Mouse (Mus musculus) CH12.LX (cell line): ENCODE measurements around the gene Cdca5. TPM values are rescaled to one million over a fixed set of nuclear protein-coding genes. Genes with fewer than 3 reads are reported as not detected.

Experiments used
- DNase-seq: peaks from one replicate; pipeline ENCODE4 v3.0.0-alpha.2; 2013; ENCODE audit errors: extremely low read depth
- H3K27ac ChIP-seq: 2 replicates; pipeline ENCODE4 v1.5.1; 2012; ENCODE audit warnings: low read depth, mild to moderate bottlenecking, control low read depth, moderate library complexity; ENCODE audit not compliant: insufficient read depth
- H3K27me3 ChIP-seq: replicated peaks from 2 replicates; pipeline ENCODE3; 2012; ENCODE audit warnings: inconsistent platforms
- H3K36me3 ChIP-seq, 2 experiments: replicated peaks in 1 of 2; 2 replicates each; pipeline versions ENCODE3 to v1.6.1; 2012; ENCODE audit warnings: inconsistent platforms in 1 of 2, low read length in 1 of 2, mild to moderate bottlenecking in 1 of 2, mixed read lengths in 1 of 2, moderate library complexity in 1 of 2; ENCODE audit not compliant: control insufficient read depth in 1 of 2, insufficient read depth in 1 of 2
- H3K4me1 ChIP-seq, 2 experiments: 2 replicates each; pipeline ENCODE4 v1.6.1; 2012; ENCODE audit warnings: inconsistent platforms in 1 of 2, moderate library complexity in 1 of 2; ENCODE audit not compliant: insufficient read depth in 2 of 2, control insufficient read depth in 1 of 2
- H3K4me2 ChIP-seq: 2 replicates; pipeline ENCODE4 v1.6.1; 2012; ENCODE audit warnings: low read depth, mild to moderate bottlenecking, control low read depth; ENCODE audit not compliant: poor library complexity, insufficient read depth, severe bottlenecking
- H3K4me3 ChIP-seq, 3 experiments: fragments of 150-350 bp in 1 of 3; sonication (generic) in 1 of 3; replicated peaks in 1 of 3; 2 replicates each; pipeline versions ENCODE3 to v1.5.1; 2011 to 2012; ENCODE audit warnings: low read depth in 2 of 3, low read length in 2 of 3, mild to moderate bottlenecking in 2 of 3, moderate library complexity in 2 of 3, control low read depth in 1 of 3, improper control_type of control experiment in 1 of 3, inconsistent platforms in 1 of 3, mixed read lengths in 1 of 3; ENCODE audit not compliant: poor library complexity in 1 of 3
- H3K79me2 ChIP-seq: replicated peaks from 2 replicates; pipeline ENCODE4 v1.6.1; 2012; ENCODE audit warnings: mild to moderate bottlenecking, moderate library complexity; ENCODE audit not compliant: control insufficient read depth, poor library complexity, insufficient read depth, severe bottlenecking; ENCODE audit errors: extremely low read depth
- H3K9ac ChIP-seq: 2 replicates; pipeline ENCODE4 v1.6.1; 2012; ENCODE audit warnings: low read depth, mild to moderate bottlenecking, control low read depth, moderate library complexity; ENCODE audit not compliant: insufficient read depth
- H3K9me3 ChIP-seq: replicated peaks from 2 replicates; pipeline ENCODE3; 2012; ENCODE audit warnings: low read length, inconsistent platforms, mixed read lengths
- BHLHE40 ChIP-seq: IDR thresholded peaks from 2 replicates; pipeline ENCODE4 v1.6.1; 2011; ENCODE audit warnings: mild to moderate bottlenecking, low read depth, low read length, improper control_type of control experiment
- E2F4 ChIP-seq: IDR thresholded peaks from 2 replicates; pipeline ENCODE4 v1.6.1; 2011; ENCODE audit warnings: low read depth, low read length, improper control_type of control experiment; ENCODE audit not compliant: insufficient replicate concordance
- ELF1 ChIP-seq: IDR thresholded peaks from 2 replicates; pipeline ENCODE4 v1.6.1; 2014; ENCODE audit warnings: low read depth, mild to moderate bottlenecking, inconsistent platforms, low read length, improper control_type of control experiment
- IRF4 ChIP-seq: IDR thresholded peaks from 2 replicates; pipeline ENCODE4 v1.6.1; 2014; ENCODE audit warnings: low read depth, mild to moderate bottlenecking, inconsistent platforms, low read length, improper control_type of control experiment
- JUN ChIP-seq: IDR thresholded peaks from 2 replicates; pipeline ENCODE4 v1.6.1; 2011; ENCODE audit warnings: low read depth, mild to moderate bottlenecking, low read length, improper control_type of control experiment, moderate library complexity; ENCODE audit not compliant: insufficient read depth
- KAT2A ChIP-seq: IDR thresholded peaks from 2 replicates; pipeline ENCODE4 v1.6.1; 2012; ENCODE audit warnings: low read length, improper control_type of control experiment, inconsistent platforms; ENCODE audit not compliant: insufficient replicate concordance
- MAFK ChIP-seq: IDR thresholded peaks from 2 replicates; pipeline ENCODE4 v1.6.1; 2011; ENCODE audit warnings: low read length, improper control_type of control experiment; ENCODE audit not compliant: insufficient replicate concordance
- MXI1 ChIP-seq: IDR thresholded peaks from 2 replicates; pipeline ENCODE4 v1.6.1; 2011; ENCODE audit warnings: mild to moderate bottlenecking, low read depth, low read length, improper control_type of control experiment
- POLR2A ChIP-seq: IDR thresholded peaks from 2 replicates; pipeline ENCODE4 v1.6.1; 2011; ENCODE audit warnings: low read depth, mild to moderate bottlenecking, improper control_type of control experiment, low read length
- POLR2AphosphoS2 ChIP-seq: IDR thresholded peaks from 2 replicates; pipeline ENCODE4 v1.6.1; 2011; ENCODE audit warnings: low read depth, low read length, improper control_type of control experiment
- RAD21 ChIP-seq: IDR thresholded peaks from 2 replicates; pipeline ENCODE4 v1.6.1; 2011; ENCODE audit warnings: low read depth, mild to moderate bottlenecking, low read length, improper control_type of control experiment, moderate library complexity
- SIN3A ChIP-seq: IDR thresholded peaks from 2 replicates; pipeline ENCODE4 v1.6.1; 2012; ENCODE audit warnings: low read length, improper control_type of control experiment, inconsistent platforms
- TBP ChIP-seq: conservative IDR thresholded peaks from 2 replicates; pipeline ENCODE4 v1.6.1; 2011; ENCODE audit warnings: low read depth, low read length, improper control_type of control experiment
- UBTF ChIP-seq: IDR thresholded peaks from 2 replicates; pipeline ENCODE4 v1.6.1; 2012; ENCODE audit warnings: low read depth, mild to moderate bottlenecking, inconsistent platforms, low read length, improper control_type of control experiment, moderate library complexity
- ZC3H11A ChIP-seq: IDR thresholded peaks from 2 replicates; pipeline ENCODE4 v1.6.1; 2012; ENCODE audit warnings: low read depth, mild to moderate bottlenecking, inconsistent platforms, low read length, improper control_type of control experiment
- ZKSCAN1 ChIP-seq: IDR thresholded peaks from 2 replicates; pipeline ENCODE4 v1.6.1; 2012; ENCODE audit warnings: low read depth, inconsistent platforms, low read length, improper control_type of control experiment, borderline replicate concordance
- ZMIZ1 ChIP-seq: IDR thresholded peaks from 2 replicates; pipeline ENCODE4 v1.6.1; 2012; ENCODE audit warnings: low read depth, mild to moderate bottlenecking, inconsistent platforms, low read length, improper control_type of control experiment
- dilution Hi-C: fragments of 300-500 bp; cut with MboI; formaldehyde crosslinking; loops from 2 replicates; pipeline ENCODE4 v1.14.3; 2020; ENCODE audit warnings: low sequenced_read_pairs; ENCODE audit not compliant: extremely low pct_unique_long_range_greater_than_20kb, extremely low pct_ligation_motif_present
- in situ Hi-C: fragments of 300-500 bp; cut with MboI; formaldehyde crosslinking; loops from 3 replicates; pipeline ENCODE4 v1.14.3; 2019; ENCODE audit warnings: low sequenced_read_pairs, low pct_ligation_motif_present, low pct_unique_long_range_greater_than_20kb, mixed read lengths
- polyA plus RNA-seq: library from polyadenylated mRNA; unstranded; fragments of >175 nt; gene quantifications from 2 replicates; pipeline ENCODE4 v1.2.1, GENCODE M21; 2012; ENCODE audit warnings: low read depth; ENCODE audit not compliant: insufficient read length
- total RNA-seq, 2 experiments: library from RNA; depleted of rRNA; stranded (reverse); fragments of 300-350 nt in 1 of 2; fragments of >200 nt in 1 of 2; gene quantifications; 2 replicates each; pipeline ENCODE4 v1.2.3; 2012 to 2014

Cdca5 gene
- total and polyA plus RNA-seq, 3 experiments, result 51.5 to 80.6 (median 62.7) TPM

- TF ChIP-seq SIN3A, result no peak; the same call in 1 of the 2 replicates
- no peak for TF ChIP-seq ZC3H11A
- TF ChIP-seq KAT2A, result no peak
- peak; percentile 26 for TF ChIP-seq MXI1
- TF ChIP-seq ZKSCAN1, result no peak
- no peak for TF ChIP-seq E2F4
- TF ChIP-seq RAD21, result no peak
- no peak for TF ChIP-seq MAFK
Observed at GRCm38 (mm10) chr19:6085417-6085879, 665 bp downstream of the Cdca5 start (continued).

- in situ Hi-C loops (loop anchor here (5.0 kb wide), 1 partner anchor 33 kb away; no protein-coding TSS in a partner anchor), dilution Hi-C loops (no loop called here)
- no peak overlapping the region for H3K4me2 ChIP-seq
- H3K27me3 ChIP-seq, result no peaks in the 10 kb centered on the region
- H3K9me3 ChIP-seq, result no peaks in the 10 kb centered on the region
- peaks cover 62 to 74% of the 10 kb centered on the region in 2 experiments for H3K36me3 ChIP-seq
- no peak for DNase-seq
- TF ChIP-seq SIN3A (no peak), POLR2AphosphoS2 (no peak), MXI1 (no peak), ELF1 (no peak), MAFK (no peak), IRF4 (no peak), UBTF (no peak), E2F4 (no peak), TBP (no peak), JUN (no peak)
- no peak overlapping the region for H3K27ac ChIP-seq
- peaks cover 46% of the 10 kb centered on the region for H3K79me2 ChIP-seq
- H3K4me3 ChIP-seq, result no peak overlapping the region
- H3K4me1 ChIP-seq, result peaks cover 2 to 31% of the 10 kb centered on the region in 2 experiments
- H3K9ac ChIP-seq, result no peak overlapping the region
Observed at GRCm38 (mm10) chr19:6088841-6089240, 4.1 kb downstream of the Cdca5 start.

GRCm38 (mm10) chr19:6094119-6094518 lies 9.3 kb downstream of the Cdca5 start, which contains the start of gene AC131692.1:
TSS of gene AC131692.1 (plus strand) at chr19:6094419.
- H3K36me3 ChIP-seq, result peaks cover 65 to 91% of the 10 kb centered on the region in 2 experiments
- no peak within 1 kb of the TSS for H3K9ac ChIP-seq
- no peak within 1 kb of the TSS for H3K27ac ChIP-seq
- H3K27me3 ChIP-seq, result no peaks in the 10 kb centered on the region
- in situ Hi-C loops (no loop called here), dilution Hi-C loops (no loop called here)
- no peak within 1 kb of the TSS for H3K4me3 ChIP-seq
- peaks cover 0 to 5% of the 10 kb centered on the region in 2 experiments; a peak in 1 of 4 replicates for H3K4me1 ChIP-seq
- no peak for TF ChIP-seq POLR2A
- no peak for TF ChIP-seq MXI1
- TF ChIP-seq TBP, result no peak
- no peak for TF ChIP-seq E2F4
- TF ChIP-seq ZMIZ1, result no peak
- no peak for TF ChIP-seq BHLHE40
- H3K9me3 ChIP-seq, result no peaks in the 10 kb centered on the region
- H3K4me2 ChIP-seq, result no peak within 1 kb of the TSS
- no peak for DNase-seq
- H3K79me2 ChIP-seq, result peaks cover 11% of the 10 kb centered on the region
